Mouse (Mus musculus) intestine, embryonic 15.5 days (tissue): ENCODE measurements around the gene Cdc20b. TPM values are rescaled to one million over a fixed set of nuclear protein-coding genes. Genes with fewer than 3 reads are reported as not detected.

Experiments used
- ATAC-seq: fragments of 200-750 bp; cut with Nextera tagmentation; 2 replicates; pipeline ENCODE4 v1.8.0; 2017; ENCODE audit warnings: moderate TSS enrichment, moderate library complexity
- H3K27ac ChIP-seq: fragments of 300-500 bp; sonication (generic); 2 replicates; pipeline ENCODE4 v1.5.1; 2015; ENCODE audit warnings: mild to moderate bottlenecking, inconsistent platforms
- H3K27me3 ChIP-seq: fragments of 300-500 bp; sonication (generic); replicated peaks from 2 replicates; pipeline ENCODE4 v1.6.1; 2015; ENCODE audit warnings: inconsistent platforms
- H3K36me3 ChIP-seq: fragments of 300-500 bp; sonication (generic); 2 replicates; pipeline ENCODE4 v1.6.1; 2015; ENCODE audit warnings: inconsistent platforms
- H3K4me1 ChIP-seq: fragments of 300-500 bp; sonication (generic); replicated peaks from 2 replicates; pipeline ENCODE4 v1.6.1; 2015; ENCODE audit warnings: inconsistent platforms
- H3K4me2 ChIP-seq: fragments of 300-500 bp; sonication (generic); replicated peaks from 2 replicates; pipeline ENCODE4 v1.6.1; 2015; ENCODE audit warnings: mild to moderate bottlenecking, inconsistent platforms
- H3K4me3 ChIP-seq: fragments of 300-500 bp; sonication (generic); replicated peaks from 2 replicates; pipeline ENCODE4 v1.5.1; 2015; ENCODE audit warnings: inconsistent platforms
- H3K9ac ChIP-seq: fragments of 300-500 bp; sonication (generic); 2 replicates; pipeline ENCODE4 v1.6.1; 2015; ENCODE audit warnings: inconsistent platforms
- H3K9me3 ChIP-seq: fragments of 300-500 bp; sonication (generic); 2 replicates; pipeline ENCODE4 v1.6.1; 2016; ENCODE audit warnings: inconsistent platforms
- WGBS: fragments of 180-500 bp; shearing (Covaris S2); methylation state at CpG from one replicate; pipeline ENCODE4 v1.1.7; 2015; 5-methylcytosine and 5-hydroxymethylcytosine counted together
- polyA plus RNA-seq: library from polyadenylated mRNA; unstranded; fragments of >200 nt; fragmentation: Nextera tagmentation; extraction: Ambion mirVana; gene quantifications from 2 replicates; pipeline ENCODE4 v1.2.1, GENCODE M21; 2015

The Cdc20b gene
- polyA plus RNA-seq, 1 experiment from 2014 or later = not detected

DNA sequence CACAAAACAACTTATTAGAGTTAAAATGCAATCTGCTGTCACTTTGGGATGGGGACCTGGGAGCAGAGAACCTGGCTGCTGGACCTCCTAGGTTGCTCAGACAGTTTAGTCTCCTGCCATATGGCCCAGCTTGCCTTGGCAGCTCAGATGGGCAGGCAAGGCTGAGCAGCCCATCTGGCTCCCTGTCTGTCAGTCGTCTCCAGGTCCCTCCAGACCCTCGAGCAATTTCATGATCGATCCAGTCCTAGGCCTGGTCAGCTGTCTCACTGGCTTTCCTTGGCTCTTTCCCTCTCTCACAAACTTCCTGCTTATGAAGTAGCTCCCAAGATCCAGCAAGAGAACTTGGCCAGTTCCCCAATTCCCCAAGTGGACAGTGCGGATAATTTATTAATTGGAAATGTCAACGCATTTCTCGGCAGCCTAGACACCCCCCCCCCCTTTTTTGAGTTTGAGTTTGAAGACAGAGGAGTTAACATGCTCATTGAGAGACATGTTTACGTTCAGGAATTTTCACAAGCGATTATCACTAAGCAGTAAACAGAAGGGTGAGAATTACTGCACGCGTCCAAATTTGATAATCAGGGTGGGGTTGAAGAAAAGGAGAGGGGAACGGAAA is 532 bp upstream of the Cdc20b start:
- no peak for ATAC-seq
- peak overlapping the region; percentile 96 for H3K4me2 ChIP-seq
- 2% methylated on average over 11 of the region's 11 CpGs for WGBS
- H3K27me3 ChIP-seq = peaks cover 28% of the 10 kb centered on the region
- H3K27ac ChIP-seq = no peak overlapping the region
- no peaks in the 10 kb centered on the region for H3K36me3 ChIP-seq
- peaks cover 16% of the 10 kb centered on the region for H3K4me1 ChIP-seq
- H3K9ac ChIP-seq = peak overlapping the region; percentile 42; the same call in 1 of the 2 replicates
- peak overlapping the region; percentile 54 for H3K4me3 ChIP-seq
- no peaks in the 10 kb centered on the region for H3K9me3 ChIP-seq

DNA sequence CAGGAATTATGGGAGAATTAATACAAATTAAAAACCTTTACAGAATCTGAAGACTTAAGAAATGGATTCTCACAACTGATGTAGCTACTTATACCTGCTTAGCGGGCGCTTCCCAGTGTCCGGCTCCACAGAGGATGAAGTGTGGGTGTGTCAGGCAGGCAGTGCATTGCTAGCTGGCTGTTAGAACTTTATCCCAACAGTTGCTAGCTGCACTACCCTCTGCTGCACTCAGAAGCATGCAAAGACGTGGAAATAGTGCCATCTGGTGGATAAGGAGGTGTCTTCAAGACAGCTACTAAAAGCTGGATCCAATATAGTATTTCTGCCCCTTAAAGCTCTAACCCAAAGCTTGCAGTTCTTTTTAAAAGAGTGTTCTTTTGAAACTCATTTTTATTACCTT is 941 bp downstream of the Cdc20b start:
- Histone ChIP-seq H3K9me3 (no peaks in the 10 kb centered on the region), H3K27ac (no peak overlapping the region), H3K36me3 (no peaks in the 10 kb centered on the region), H3K4me3 (peak overlapping the region; percentile 54), H3K27me3 (peaks cover 28% of the 10 kb centered on the region), H3K9ac (no peak overlapping the region), H3K4me1 (peaks cover 16% of the 10 kb centered on the region), H3K4me2 (peak overlapping the region; percentile 96)
- ATAC-seq = peak; percentile 85
- WGBS = under 1% methylated on average over 4 of the region's 4 CpGs

DNA sequence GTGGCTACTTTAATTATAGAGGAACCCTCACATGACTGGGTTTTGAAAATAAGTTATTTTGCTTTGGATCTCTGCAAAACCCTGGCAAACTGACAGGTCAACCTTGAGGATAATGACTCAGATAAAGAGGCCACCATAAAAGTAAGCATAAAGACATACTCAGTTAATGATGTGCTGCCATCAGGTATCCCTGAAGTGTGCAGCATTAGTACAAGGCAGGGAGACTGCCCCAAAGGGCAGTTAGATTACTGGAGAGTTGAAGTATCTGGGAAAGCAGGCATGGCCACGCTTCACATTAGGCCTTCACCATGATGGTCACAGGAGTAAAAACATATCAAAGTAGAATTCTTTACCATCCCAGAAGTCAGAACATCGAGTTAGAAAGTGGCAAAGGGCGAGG is 10.0 kb downstream of the Cdc20b start:
- H3K4me1 ChIP-seq = no peaks in the 10 kb centered on the region
- WGBS = 42% methylated on average over 3 of the region's 3 CpGs
- peaks cover 7% of the 10 kb centered on the region; the same call in 1 of the 2 replicates for H3K36me3 ChIP-seq
- no peaks in the 10 kb centered on the region for H3K27me3 ChIP-seq
- ATAC-seq = no peak
- peak overlapping the region; percentile 49 for H3K4me2 ChIP-seq
- H3K27ac ChIP-seq = no peak overlapping the region
- no peaks in the 10 kb centered on the region for H3K9me3 ChIP-seq
- no peak overlapping the region for H3K9ac ChIP-seq
- peak overlapping the region; percentile 48; the same call in 1 of the 2 replicates for H3K4me3 ChIP-seq

DNA sequence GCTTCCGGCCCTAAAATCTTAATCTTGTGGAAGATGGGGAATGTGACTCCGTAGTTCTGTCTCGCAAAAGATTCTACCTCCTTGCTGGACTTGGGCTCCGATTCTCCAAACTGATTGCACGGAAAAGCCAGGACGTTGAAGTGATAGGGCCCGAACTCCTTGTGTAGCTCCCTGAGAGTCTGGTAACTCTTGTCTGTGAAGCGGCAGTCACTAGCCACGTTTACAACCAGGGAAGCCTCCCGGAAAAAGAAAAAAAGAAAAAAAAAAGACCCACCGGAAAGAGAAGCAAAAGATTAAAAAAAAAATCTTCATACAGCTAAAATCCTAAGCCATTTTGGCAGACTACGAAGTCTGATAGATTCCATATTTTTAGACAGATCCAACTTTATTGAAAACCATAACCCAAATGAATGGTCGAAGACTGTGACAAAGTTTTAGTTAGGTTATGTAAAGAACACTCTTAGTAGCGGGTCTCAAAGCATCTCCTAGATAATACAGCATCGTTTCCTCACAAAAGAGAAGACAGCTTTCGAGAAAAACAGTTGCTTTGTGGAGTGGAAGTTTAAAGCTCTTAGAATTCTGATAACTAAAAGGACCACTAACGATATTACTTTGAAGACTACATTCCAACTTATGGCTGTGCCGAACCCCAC is 10.7 kb downstream of the Cdc20b start:
- Histone ChIP-seq H3K27ac (peak overlapping the region; percentile 79), H3K4me2 (peak overlapping the region; percentile 49), H3K27me3 (no peaks in the 10 kb centered on the region), H3K4me1 (no peaks in the 10 kb centered on the region), H3K36me3 (peaks cover 7% of the 10 kb centered on the region; the same call in 1 of the 2 replicates), H3K4me3 (peak overlapping the region; percentile 48), H3K9ac (peak overlapping the region; percentile 49), H3K9me3 (no peaks in the 10 kb centered on the region)
- WGBS = 10% methylated on average over 18 of the region's 18 CpGs
- no peak for ATAC-seq

- H3K27ac ChIP-seq = peak within 1 kb of the TSS; percentile 79
- 3% methylated on average over 21 of the region's 21 CpGs for WGBS
- H3K9me3 ChIP-seq = no peaks in the 10 kb centered on the region
Measured at GRCm38 (mm10) chr13:113046211-113046883, 11.4 kb downstream of the Cdc20b start, which contains the start of gene Gpx8. TSS of gene Gpx8 (minus strand) at chr13:113046410.

GRCm38 (mm10) chr13:113047018-113047417 is 12.1 kb downstream of the Cdc20b start:
- Histone ChIP-seq H3K27me3 (no peaks in the 10 kb centered on the region), H3K4me1 (no peaks in the 10 kb centered on the region), H3K36me3 (peaks cover 7% of the 10 kb centered on the region; the same call in 1 of the 2 replicates), H3K9me3 (no peaks in the 10 kb centered on the region), H3K27ac (no peak overlapping the region), H3K4me3 (no peak overlapping the region), H3K9ac (no peak overlapping the region), H3K4me2 (no peak overlapping the region)
- peak; percentile 24 for ATAC-seq

More at GRCm38 (mm10) chr13:113046211-113046883, 11.4 kb downstream of the Cdc20b start, which contains the start of gene Gpx8:
- H3K4me1 ChIP-seq = no peaks in the 10 kb centered on the region
- ATAC-seq = peak; percentile 94
- peak within 1 kb of the TSS; percentile 49 for H3K9ac ChIP-seq
- peaks cover 7% of the 10 kb centered on the region; the same call in 1 of the 2 replicates for H3K36me3 ChIP-seq
- peak within 1 kb of the TSS; percentile 48 for H3K4me3 ChIP-seq
- H3K27me3 ChIP-seq = no peaks in the 10 kb centered on the region
- peak within 1 kb of the TSS; percentile 49 for H3K4me2 ChIP-seq

GRCm38 (mm10) chr13:113047647-113048046 is 12.7 kb downstream of the Cdc20b start:
- Histone ChIP-seq H3K27ac (no peak overlapping the region), H3K27me3 (no peaks in the 10 kb centered on the region)
- no peak for ATAC-seq

DNA sequence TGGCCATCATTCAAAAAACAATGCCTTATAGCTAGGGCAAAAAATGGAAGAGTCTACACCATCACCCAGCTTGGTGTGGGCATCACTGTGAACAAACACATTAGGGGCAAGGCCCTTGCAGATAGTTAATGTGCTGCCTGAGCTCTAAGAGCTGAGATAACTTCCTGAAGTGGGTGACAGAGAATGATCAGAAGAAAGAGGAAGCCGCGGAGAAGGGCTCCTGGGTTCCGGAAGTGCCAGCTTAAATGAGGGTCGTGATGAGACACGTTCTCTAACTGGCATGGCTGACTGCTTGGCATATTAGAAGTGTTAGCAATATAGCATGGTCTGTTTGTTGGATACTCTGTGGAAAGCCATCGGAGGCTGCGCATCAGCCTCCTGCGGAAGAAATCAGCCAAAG is 19.3 kb downstream of the Cdc20b start:
- no peaks in the 10 kb centered on the region for H3K27me3 ChIP-seq
- H3K36me3 ChIP-seq = no peaks in the 10 kb centered on the region
- no peak overlapping the region for H3K9ac ChIP-seq
- no peaks in the 10 kb centered on the region for H3K9me3 ChIP-seq
- no peak overlapping the region for H3K4me3 ChIP-seq
- ATAC-seq = no peak
- H3K4me2 ChIP-seq = no peak overlapping the region
- 89% methylated on average over 8 of the region's 8 CpGs for WGBS
- H3K4me1 ChIP-seq = no peaks in the 10 kb centered on the region
- no peak overlapping the region for H3K27ac ChIP-seq

More at GRCm38 (mm10) chr13:113047647-113048046, 12.7 kb downstream of the Cdc20b start:
- Histone ChIP-seq H3K36me3 (peaks cover 4% of the 10 kb centered on the region; the same call in 1 of the 2 replicates), H3K9me3 (no peaks in the 10 kb centered on the region), H3K4me1 (no peaks in the 10 kb centered on the region), H3K4me2 (no peak overlapping the region), H3K4me3 (no peak overlapping the region), H3K9ac (no peak overlapping the region)
- WGBS = 70% methylated on average over 3 of the region's 3 CpGs

DNA sequence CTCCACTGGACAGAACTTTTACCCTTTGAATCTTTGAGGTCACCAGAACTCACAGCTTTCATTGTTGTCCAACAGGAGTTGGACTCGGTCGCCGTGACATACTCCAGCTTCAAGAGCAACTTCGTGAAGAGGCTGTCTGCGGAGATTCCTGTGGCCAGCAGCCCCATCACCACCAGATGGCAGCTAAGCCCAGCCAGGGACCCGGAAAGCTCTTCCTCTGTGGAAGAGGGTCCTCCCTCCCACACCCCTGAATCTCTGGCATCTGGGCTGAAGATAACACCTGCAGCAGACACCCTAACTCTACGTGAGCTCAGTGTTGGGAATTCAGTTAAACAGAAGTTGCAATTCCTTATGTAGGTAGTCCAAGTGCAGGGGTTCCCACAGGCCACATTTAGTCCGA is 20.9 kb downstream of the Cdc20b start:
- no peak overlapping the region for H3K4me3 ChIP-seq
- 38% methylated on average over 8 of the region's 8 CpGs for whole genome bisulfite sequencing
- ATAC-seq = no peak
- H3K9ac ChIP-seq = no peak overlapping the region
- no peaks in the 10 kb centered on the region for H3K36me3 ChIP-seq
- H3K9me3 ChIP-seq = no peaks in the 10 kb centered on the region
- H3K27me3 ChIP-seq = no peaks in the 10 kb centered on the region
- H3K4me2 ChIP-seq = no peak overlapping the region
- no peaks in the 10 kb centered on the region for H3K4me1 ChIP-seq
- no peak overlapping the region for H3K27ac ChIP-seq

DNA sequence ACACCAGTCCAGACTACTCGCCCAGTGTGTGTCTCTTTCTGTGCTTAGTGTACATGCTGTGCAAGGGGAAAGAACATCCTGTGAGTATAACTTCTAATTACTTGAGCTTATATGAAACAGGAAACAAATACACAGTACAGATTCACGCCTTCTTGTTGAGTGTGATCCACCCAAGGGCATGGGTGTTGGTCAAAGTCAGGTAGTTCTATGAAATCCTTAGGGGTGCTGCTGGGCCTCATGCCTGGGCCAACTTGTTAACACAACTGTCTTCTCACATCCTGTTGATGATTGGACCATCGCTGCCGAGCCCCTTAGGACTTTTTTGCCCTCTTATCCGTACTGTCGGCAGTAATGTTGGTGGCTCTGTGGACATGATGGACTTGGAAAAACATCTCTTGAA is 26.8 kb downstream of the Cdc20b start:
- 89% methylated on average over 6 of the region's 6 CpGs for WGBS
- no peaks in the 10 kb centered on the region for H3K9me3 ChIP-seq
- no peaks in the 10 kb centered on the region for H3K27me3 ChIP-seq
- H3K36me3 ChIP-seq = no peaks in the 10 kb centered on the region
- ATAC-seq = no peak
- no peak overlapping the region for H3K4me2 ChIP-seq
- H3K4me1 ChIP-seq = no peaks in the 10 kb centered on the region
- H3K9ac ChIP-seq = no peak overlapping the region
- no peak overlapping the region for H3K4me3 ChIP-seq
- no peak overlapping the region for H3K27ac ChIP-seq

DNA sequence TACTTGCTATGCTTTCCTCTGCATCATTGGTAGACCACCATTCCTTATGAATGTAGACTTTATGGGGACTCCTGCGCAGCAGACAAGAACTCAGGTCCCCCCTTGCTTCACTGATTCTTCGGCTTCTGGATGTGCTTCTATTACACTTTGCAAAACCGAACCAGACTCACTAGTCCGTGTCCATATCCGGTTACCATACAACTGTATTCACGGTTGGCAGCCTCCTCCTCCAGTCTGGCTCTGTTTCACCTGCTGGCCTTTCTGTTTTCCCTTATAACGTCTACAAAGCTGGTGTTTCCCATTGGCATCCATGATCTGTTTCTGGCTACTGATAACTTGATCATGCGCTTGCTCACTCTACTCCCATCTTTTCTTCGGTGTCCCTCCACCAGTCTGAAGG is 29.6 kb downstream of the Cdc20b start:
- Histone ChIP-seq H3K9ac (no peak overlapping the region), H3K27ac (no peak overlapping the region), H3K27me3 (no peaks in the 10 kb centered on the region), H3K4me3 (no peak overlapping the region), H3K9me3 (no peaks in the 10 kb centered on the region), H3K4me1 (no peaks in the 10 kb centered on the region), H3K36me3 (no peaks in the 10 kb centered on the region), H3K4me2 (no peak overlapping the region)
- 91% methylated on average over 9 of the region's 9 CpGs for WGBS
- ATAC-seq = no peak

GRCm38 (mm10) chr13:113079021-113079420 is 44.1 kb downstream of the Cdc20b start:
- 83% methylated on average over 9 of the region's 9 CpGs for WGBS

More at GRCm38 (mm10) chr13:113079021-113079420, 44.1 kb downstream of the Cdc20b start:
- no peak overlapping the region for H3K4me2 ChIP-seq
- no peak for ATAC-seq
- H3K9ac ChIP-seq = no peak overlapping the region
- no peak overlapping the region for H3K4me3 ChIP-seq
- H3K36me3 ChIP-seq = no peaks in the 10 kb centered on the region
- H3K27me3 ChIP-seq = no peaks in the 10 kb centered on the region
- H3K9me3 ChIP-seq = no peaks in the 10 kb centered on the region
- H3K27ac ChIP-seq = no peak overlapping the region
- no peaks in the 10 kb centered on the region for H3K4me1 ChIP-seq
